Mouse (Mus musculus): Measurements from ENCODE around the gene Snap25.

DNA sequence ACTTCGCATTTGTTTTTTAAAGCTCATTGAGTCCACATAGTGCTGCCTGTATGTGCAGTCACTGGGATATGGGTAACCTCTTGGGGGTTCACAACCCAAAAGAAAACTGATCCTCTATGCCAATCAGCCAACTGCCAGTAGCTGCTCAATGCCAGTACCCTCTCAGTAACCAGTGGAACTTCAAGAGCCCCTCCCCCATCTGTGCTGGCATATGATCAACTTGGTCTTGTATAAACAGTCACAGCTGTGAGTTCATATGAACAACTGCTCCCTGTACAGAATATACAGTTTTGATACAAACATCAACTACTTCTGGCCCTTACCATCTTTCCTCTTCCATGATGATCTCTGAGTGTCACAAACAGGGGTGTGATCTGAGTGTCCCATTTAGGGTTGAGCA lies 98.1 kb downstream of the Snap25 start:
- TF ChIP-seq CTCF (IDR thresholded peaks at IDR 0.05; ENCODE audit: low read depth) (no peak), EP300 (IDR thresholded peaks at IDR 0.05; ENCODE audit: low read depth) (no peak)
